Mouse (Mus musculus): ENCODE results near the gene Cfb.

Gene Cfb

GRCm38 (mm10) chr17:34883332-34883731 lies 21.0 kb upstream of the Cfb start:
- DNase-seq = no peak

GRCm38 (mm10) chr17:34881683-34882310 lies 19.5 kb upstream of the Cfb start, which contains the start of gene Gm20547:
Gene Gm20547, minus strand, starts transcription at chr17:34882042.
- peak; percentile 41 to 68 for DNase-seq

- DNase-seq = no peak
These were observed 18.8 kb upstream of the Cfb start for GRCm38 (mm10) chr17:34881166-34881565.

GRCm38 (mm10) chr17:34879336-34879879 lies 17.1 kb upstream of the Cfb start, which contains the start of gene Zbtb12:
Gene Zbtb12, plus strand, starts transcription at chr17:34879483.
- no peak for DNase-seq

GRCm38 (mm10) chr17:34874321-34874720 lies 12.0 kb upstream of the Cfb start:
- no peak for DNase-seq

- no peak for DNase-seq
These were observed 3.7 kb upstream of the Cfb start for GRCm38 (mm10) chr17:34865981-34866380.

- peak; percentile 68 to 87 for DNase-seq
These were observed 458 bp downstream of the Cfb start for GRCm38 (mm10) chr17:34861704-34862415.

GRCm38 (mm10) chr17:34860514-34860913 lies 1.8 kb downstream of the Cfb start:
- no peak for DNase-seq

- DNase-seq = no peak
These were observed 3.6 kb downstream of the Cfb start for GRCm38 (mm10) chr17:34858670-34859069.

- DNase-seq = peak; percentile 67 to 75
These were observed 6.5 kb downstream of the Cfb start for GRCm38 (mm10) chr17:34855825-34856224.

GRCm38 (mm10) chr17:34854761-34855160 lies 7.6 kb downstream of the Cfb start:
- no peak for DNase-seq

GRCm38 (mm10) chr17:34853511-34853910 lies 8.8 kb downstream of the Cfb start:
- no peak for DNase-seq

- DNase-seq = no peak
These were observed 11.7 kb downstream of the Cfb start for GRCm38 (mm10) chr17:34850517-34851125.

GRCm38 (mm10) chr17:34849722-34850516 lies 12.4 kb downstream of the Cfb start, which contains the start of the genes Skiv2l and Nelfe:
Gene Skiv2l, minus strand, starts transcription at chr17:34850210.
Gene Nelfe, plus strand, starts transcription at chr17:34850391.
- peak; percentile 97 to 98 for DNase-seq

GRCm38 (mm10) chr17:34847615-34848014 lies 14.7 kb downstream of the Cfb start:
- DNase-seq = no peak

- DNase-seq = no peak
These were observed 15.1 kb downstream of the Cfb start for GRCm38 (mm10) chr17:34847192-34847591.

GRCm38 (mm10) chr17:34844884-34845283 lies 17.4 kb downstream of the Cfb start:
- no peak for DNase-seq

- no peak for DNase-seq
These were observed 21.5 kb downstream of the Cfb start for GRCm38 (mm10) chr17:34840736-34841307.

GRCm38 (mm10) chr17:34838785-34839184 lies 23.5 kb downstream of the Cfb start:
- no peak for DNase-seq

- DNase-seq = peak; percentile 23 to 69
These were observed 24.6 kb downstream of the Cfb start for GRCm38 (mm10) chr17:34837464-34838324.

GRCm38 (mm10) chr17:34836856-34837221 lies 25.5 kb downstream of the Cfb start, which contains the start of the genes Stk19 and Dxo:
Gene Stk19, minus strand, starts transcription at chr17:34836945.
Gene Dxo, plus strand, starts transcription at chr17:34837019.
- DNase-seq = peak; percentile 97 to 98
